Comparison of ENCODE assay signal across 24 mouse cellular contexts in genomic region chr4:142855635-142856034, GRCm38 (mm10).
"Had no signal": no experiment of that assay in that cellular context is flagged by ENCODE, and none has a peak within 500 bp of the region (broad histone marks: within the 10 kb centered on the region; RNA-seq: fewer than 3 reads in every experiment).

No protein-coding gene starts in this region.

- H3K4me3 ChIP-seq: layer of hippocampus, adult 2 months; limb, embryonic 10.5 days; limb, embryonic 13.5 days; liver, embryonic 12.5 days; liver, embryonic 15.5 days; lung, embryonic 15.5 days; megakaryocyte, embryonic 14.5 days; midbrain, embryonic 10.5 days; midbrain, embryonic 13.5 days; myocyte; neural tube, embryonic 13.5 days had no signal

- H3K9ac ChIP-seq: limb, embryonic 13.5 days; liver, embryonic 12.5 days; liver, embryonic 15.5 days; lung, embryonic 15.5 days; midbrain, embryonic 13.5 days; neural tube, embryonic 13.5 days had no signal

- H3K27ac ChIP-seq: kidney, postnatal 0 days; layer of hippocampus, adult 2 months; limb, embryonic 10.5 days; liver, embryonic 12.5 days; liver, embryonic 15.5 days; lung, embryonic 15.5 days; midbrain, embryonic 10.5 days; midbrain, embryonic 13.5 days; neural tube, embryonic 13.5 days; stomach, postnatal 0 days had no signal

- H3K4me2 ChIP-seq: limb, embryonic 13.5 days; liver, embryonic 12.5 days; liver, embryonic 15.5 days; lung, embryonic 15.5 days; midbrain, embryonic 13.5 days; neural tube, embryonic 13.5 days had no signal

- ATAC-seq: liver, embryonic 12.5 days; midbrain, embryonic 13.5 days; midbrain, embryonic 16.5 days had no signal

- H3K4me1 ChIP-seq: limb, embryonic 10.5 days; liver, embryonic 12.5 days; liver, embryonic 15.5 days; megakaryocyte, embryonic 14.5 days; midbrain, embryonic 10.5 days; midbrain, embryonic 13.5 days; neural tube, embryonic 13.5 days had no signal

- H3K27me3 ChIP-seq: limb, embryonic 13.5 days; liver, embryonic 12.5 days; liver, embryonic 15.5 days; lung, embryonic 15.5 days; megakaryocyte, embryonic 14.5 days; midbrain, embryonic 13.5 days; neural tube, embryonic 13.5 days had no signal

- H3K36me3 ChIP-seq: limb, embryonic 10.5 days; limb, embryonic 13.5 days; liver, embryonic 12.5 days; liver, embryonic 15.5 days; lung, embryonic 15.5 days; midbrain, embryonic 10.5 days; midbrain, embryonic 13.5 days; neural tube, embryonic 13.5 days had no signal

- DNase-seq: kidney, postnatal 25 days; layer of hippocampus, adult 9-11 months; liver; lung, adult 18-20 months; lung, postnatal 10 days; lung, postnatal 36 days; retina, postnatal 1 day; thymus, adult 2 months; thymus, postnatal 14 days; thymus, postnatal 4 days had no signal

- H3K9me3 ChIP-seq: limb, embryonic 10.5 days; limb, embryonic 13.5 days; liver, embryonic 15.5 days; lung, embryonic 15.5 days; midbrain, embryonic 10.5 days; midbrain, embryonic 13.5 days; neural tube, embryonic 13.5 days had no signal
